Mouse (Mus musculus) cerebellum, postnatal 14 days (tissue): ENCODE measurements at regions not wholly inside any gene's neighbourhood (a gene's known extent, or its start where the extent isn't known, plus 50 kb on each side); places are given as distances from the start of the nearest gene placed in this dataset.
"Not testable (repeated sequence)": the region's sequence is repeated elsewhere in the genome, so short reads cannot be mapped to it uniquely, and the experiment has no call there.

Experiments used
- DNase-seq, 2 experiments: peaks; one replicate each; pipeline ENCODE4 v3.0.0; 2021; ENCODE audit warnings: mixed read lengths in 2 of 2

DNA sequence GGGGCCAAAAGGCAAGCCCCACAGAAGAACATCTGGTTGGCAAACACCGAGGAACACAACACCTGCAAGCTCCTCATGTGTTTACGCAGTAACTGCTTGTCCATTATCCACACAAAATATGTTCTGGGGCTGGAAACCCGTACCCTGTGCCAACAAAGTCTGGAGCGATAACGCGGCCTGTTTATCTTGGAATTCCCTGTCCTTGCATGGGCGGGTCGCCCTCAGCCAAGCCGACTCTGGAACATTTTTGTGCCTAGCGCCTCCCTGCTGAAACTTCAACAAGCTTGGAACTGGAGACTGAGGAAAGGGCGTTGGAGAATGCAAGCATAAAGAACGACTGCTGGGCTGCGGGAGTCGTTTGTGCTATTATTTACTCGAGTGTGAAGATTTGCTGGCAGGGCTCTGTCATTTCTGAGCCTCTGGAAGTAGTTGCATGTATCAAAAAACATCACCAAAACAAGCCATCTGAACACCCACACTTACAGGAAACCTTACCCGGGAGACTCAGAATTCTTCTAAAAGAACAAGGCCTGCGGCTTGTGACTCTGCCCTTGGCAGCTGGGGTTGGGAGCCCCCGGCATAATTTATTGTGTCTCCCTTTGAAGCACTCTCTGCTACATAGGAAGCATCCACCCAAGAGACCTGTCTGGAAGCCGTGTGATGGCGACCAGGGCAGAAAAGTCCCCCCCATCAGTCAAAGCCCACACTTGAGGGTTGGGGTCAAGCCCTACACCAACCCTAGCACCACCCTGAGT is 338.3 kb upstream of the Rgma start:
- DNase-seq = peak; percentile 20 to 36

DNA sequence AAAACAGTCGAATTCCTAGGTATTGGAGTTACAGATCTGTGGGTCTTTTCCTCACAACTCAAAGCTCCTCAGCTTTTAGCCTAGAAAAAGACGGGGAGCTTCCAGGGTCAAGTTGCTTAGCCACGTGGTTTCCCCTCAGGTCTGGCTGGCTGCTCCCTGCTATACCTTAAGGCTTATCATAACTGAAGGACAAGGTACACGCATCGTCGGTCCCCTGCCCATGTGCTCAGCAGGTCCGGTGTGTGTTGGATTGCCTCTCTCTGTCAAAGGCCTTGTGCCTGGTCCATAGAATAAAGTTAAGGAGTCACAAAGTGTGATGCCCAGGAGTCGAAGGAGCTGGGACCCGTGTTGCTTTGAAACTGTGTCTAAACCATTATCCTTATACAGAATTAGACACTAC is 337.7 kb upstream of the Rgma start:
- no peak for DNase-seq

DNA sequence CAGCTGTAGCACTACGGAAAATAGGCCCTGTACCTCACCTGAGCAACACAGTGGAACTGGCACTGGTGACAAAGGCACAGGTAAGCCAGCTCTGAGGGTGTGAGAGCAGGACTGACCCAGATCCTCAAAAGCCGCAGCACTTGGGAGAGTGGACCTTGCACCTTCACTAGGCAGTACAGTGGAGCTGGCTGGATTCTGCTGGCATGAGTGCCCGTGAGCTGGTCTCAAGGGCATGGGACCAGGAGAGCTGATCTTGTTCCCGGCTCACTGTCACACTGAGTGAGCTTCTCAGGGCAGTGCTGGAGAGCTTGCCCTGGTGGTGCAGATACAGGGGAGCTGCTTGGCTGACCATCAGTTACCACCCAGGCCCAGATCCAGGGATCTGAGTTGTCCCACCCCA is 335.4 kb upstream of the Rgma start:
- DNase-seq = peak; percentile 15 to 16

DNA sequence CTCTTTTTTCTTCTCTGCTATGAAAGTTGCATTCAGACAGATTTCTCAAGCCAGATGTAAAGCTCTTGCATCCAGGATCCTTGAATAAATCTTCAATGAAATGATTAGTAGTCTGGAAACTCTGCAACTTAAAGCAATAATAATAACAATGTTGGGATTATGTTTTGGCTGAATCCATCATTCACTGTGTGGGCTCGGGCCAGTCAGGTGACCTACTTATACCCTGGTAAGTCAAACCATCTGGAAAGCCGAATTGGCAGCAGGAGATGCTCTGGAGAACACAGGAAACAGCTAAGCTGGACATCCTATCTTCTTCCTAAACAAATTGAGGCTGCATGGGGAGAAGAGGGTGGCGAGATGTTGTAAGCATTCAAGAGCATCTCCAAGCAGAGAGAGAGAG is 331.0 kb upstream of the Rgma start:
- DNase-seq = no peak

DNA sequence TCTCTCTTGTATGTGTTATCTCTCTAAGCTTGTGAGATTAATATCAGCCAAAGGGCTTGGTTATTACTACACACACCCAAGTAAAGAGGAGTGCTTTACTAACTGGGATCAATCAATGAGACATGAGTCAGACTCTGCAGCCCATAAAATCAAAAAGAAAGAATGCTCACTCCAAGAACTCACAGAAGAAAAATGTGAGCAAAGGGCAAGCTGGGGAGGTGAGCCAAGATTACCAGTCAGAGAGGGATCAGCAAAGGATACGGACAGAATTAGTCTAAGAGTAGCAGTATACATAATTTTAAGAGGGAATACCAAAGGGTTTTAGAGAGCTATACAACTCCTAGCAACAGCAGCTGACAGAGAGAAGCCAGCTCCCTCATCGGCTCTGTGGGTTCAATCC is 319.4 kb upstream of the Rgma start:
- DNase-seq = no peak

DNA sequence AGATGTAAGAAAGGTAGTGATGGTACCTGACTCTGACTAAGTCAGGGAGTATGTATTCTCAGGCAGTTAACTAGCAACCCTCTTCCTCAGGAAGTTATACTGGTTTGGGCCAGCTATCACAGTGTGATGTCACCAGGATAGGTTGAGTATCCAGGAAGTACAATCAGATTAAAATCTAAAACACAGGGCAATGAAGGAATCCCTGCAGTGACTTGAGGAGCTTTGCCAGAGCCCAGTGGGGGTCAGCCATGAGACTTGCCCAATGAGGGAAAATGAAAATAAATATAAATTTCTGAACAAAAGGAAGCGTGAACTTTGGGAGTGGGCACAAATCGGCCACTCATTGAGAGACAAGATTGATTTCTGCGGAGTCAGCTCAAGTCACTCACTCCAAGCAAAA is 311.8 kb upstream of the Rgma start:
- peak; percentile 49 to 50 for DNase-seq

DNA sequence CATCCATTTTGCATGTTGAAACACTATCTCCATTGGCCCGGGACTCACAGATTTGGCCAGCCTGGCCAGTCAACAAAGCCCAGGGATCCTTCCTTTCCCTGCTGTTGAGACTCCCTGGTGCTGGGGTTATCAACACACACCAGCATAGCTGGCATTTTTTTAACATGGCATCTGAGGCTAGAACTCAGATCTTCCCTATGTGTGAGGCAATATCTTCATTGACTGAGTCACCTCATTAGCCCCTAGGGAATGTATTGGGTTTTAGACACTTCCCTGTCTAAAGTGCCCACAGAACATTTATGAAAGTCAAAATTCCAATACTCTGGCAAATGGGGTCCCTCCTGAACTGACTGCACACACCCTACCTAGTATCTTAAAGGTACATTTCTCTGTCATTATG is 306.8 kb upstream of the Rgma start:
- no peak for DNase-seq

DNA sequence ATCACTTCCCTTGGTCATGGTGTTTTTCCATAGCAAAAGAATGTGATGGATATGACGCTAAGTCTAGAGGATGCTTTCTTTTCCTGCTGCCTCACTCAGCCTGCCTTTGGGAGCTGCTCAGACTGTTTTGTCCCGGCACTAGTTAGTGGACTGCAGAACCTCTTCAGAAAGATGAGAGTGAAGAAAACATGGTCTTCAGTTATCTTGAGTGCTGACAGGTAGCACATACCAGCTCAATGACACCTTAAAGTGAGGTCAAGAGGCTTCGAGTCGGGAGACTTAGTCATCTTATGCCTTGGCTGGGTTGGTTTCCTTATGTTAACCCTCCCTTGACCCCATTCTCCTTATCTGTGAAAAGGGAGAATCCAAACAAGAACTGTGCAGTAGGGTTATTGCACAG is 306.0 kb upstream of the Rgma start:
- DNase-seq = no peak

DNA sequence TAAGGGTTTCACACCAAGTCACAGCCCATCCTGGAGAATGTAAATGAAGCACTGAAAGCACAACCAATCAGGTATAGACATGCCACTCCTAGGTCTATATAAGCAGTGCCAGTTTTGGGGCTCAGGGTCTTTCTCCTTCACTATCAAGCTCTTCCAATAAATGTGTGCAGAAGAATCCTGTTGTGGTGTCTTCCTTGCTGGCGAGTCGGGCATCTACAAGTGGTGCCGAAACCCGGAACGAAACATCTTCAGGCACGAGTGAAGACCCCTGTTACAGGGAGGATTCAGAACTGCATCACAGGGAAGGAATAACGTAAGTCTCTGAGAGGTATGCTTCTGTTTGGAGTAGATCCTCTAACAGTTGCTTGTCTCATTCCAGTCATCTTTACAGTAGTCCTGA is 299.9 kb upstream of the Rgma start:
- not testable (repeated sequence) for DNase-seq

DNA sequence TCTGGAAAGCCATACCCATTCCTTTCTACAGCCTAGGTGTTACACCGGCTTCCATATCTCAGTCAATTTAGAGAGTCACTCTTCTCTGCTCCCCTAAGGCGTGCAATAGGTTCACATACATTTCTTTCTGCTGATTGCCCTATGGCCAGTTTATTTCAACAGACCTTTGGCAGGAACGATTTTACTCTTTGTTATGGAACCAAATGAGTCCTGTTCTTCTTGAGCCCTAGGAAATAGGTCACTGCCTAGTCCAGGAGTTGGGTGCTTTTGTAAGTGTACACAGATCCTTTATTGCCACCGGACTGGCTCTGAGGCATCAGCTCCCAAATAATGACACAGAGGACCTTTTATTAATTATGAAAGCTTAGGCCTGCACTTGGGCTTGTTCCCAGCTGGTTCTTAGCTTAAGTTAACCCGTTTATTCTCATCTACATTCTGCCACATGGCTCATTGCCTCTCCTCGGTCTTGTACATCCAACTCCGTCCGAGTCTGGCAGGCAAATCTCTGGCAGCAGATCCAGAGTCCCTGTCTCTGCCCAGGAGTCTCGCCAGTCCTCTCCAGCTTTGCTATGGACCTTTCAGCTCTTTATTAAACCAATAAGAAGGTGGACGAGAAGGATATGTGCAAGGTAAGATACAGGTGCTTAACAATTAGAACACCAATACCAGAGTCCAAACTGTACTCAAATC is 287.7 kb upstream of the Rgma start:
- peak; percentile 45 to 62 for DNase-seq

DNA sequence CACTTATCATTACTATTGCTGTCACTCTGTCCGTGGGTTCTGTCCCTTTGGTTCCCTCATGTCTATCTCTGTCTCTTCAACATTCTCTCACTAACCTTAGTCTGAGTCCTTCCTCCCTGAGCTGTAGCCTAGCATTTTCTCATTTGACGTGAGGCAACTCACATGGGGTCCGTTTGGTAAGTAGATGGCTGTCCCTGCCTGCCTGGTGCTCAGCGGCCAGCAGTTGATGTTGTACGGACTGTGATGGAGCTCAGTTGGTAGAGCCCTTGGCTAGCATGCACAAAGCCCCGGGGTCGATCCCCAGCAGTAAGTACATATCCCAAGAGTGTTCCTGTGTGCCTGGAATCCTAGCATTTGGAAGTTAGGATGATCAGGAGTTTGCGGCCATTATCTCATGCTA is 287.0 kb upstream of the Rgma start:
- DNase-seq = no peak

DNA sequence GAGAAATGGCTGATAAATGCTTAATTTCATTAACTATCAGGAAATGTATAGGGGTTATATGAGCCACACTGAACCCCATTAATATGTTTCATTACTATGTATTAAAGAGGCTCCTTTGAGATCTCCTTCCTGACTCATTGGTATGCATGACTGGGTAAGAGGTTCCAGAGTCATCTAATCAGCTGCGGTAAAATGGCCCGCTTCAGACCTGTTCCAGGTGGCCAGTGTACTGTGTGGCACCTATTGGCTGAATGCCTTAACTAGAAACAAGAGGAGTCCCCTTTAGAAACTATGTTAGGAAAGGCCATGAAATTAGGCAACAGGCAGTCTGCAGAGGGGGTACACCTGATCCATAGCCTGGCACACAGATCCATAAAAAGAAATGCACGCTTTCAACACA is 283.6 kb upstream of the Rgma start:
- DNase-seq = no peak

DNA sequence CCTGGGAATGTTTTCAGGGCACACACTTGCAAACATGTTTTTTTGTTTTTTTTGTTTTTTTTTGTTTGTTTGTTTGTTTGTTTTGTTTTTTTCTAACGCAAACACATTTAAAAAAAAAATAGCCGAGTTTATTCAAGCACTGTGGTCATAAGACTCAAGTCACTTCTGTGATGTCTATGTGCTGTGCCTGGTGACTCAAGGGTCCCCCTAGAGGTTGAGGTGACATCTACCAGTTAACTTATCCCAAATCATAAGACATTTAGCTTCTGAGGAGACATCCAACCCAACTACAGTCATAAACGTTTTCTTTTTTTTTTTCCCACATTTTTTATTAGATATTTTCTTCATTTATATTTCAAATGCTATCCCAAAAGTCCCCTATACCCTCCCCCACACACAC is 281.2 kb upstream of the Rgma start:
- peak; percentile 12 to 19 for DNase-seq

DNA sequence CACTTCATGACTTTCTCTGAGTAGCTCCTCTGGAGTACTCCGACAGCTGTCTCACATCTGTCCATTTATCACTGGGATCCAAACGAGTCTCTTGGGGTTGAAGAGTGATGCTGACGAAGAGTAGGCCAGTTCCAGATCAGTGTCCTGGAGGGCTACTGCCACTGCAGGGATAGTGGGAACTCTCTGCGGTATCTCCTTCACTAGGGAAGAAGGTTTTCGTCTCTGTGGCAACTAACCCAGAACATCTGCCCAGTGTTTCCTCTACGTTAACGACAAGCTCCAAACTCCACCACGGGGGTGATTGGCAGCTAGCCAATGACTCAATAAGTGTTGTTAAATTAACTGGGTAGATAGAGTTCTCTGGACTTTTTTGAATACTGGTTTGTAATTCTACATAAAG is 256.4 kb upstream of the Rgma start:
- DNase-seq = peak in 1 of 2 experiments; percentile 16

DNA sequence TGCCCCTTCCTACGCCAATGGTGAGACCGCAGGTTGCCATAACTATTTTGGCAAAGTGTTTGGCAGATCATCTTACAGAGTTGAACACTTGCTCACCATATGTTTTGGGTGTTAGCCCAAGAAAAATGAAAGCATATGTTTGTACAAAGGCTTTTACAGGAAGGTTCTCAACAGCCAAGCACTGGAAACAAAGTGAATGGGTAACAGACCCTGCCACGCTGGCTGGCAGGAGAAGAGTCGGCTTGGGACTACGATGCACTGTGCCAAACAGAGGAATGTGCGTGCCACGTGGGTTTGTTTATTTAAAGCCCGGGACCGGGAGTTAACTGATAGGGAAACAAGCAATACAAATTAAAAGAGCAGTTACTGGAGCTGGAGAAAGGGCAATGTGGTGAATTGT is 255.0 kb upstream of the Rgma start:
- no peak for DNase-seq

DNA sequence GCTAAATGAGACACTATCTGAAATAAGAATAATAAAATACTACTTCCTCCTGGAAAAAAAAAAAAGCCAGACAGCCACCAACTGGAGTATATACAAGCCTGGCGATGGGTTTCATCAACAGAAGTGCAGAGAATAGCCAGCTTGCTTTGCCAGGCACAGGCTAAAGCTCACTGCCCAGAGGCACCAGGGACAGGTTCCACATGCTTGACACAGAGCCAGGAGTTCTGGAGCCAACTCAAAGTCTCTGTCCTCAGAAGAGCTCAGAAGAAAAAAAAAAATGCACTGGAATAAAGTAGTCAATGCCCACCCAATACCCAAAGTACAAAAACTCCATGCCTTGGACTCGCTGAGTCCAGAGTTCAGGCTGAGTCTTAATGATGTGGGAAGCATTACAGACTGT is 250.3 kb upstream of the Rgma start:
- peak; percentile 52 to 62 for DNase-seq

DNA sequence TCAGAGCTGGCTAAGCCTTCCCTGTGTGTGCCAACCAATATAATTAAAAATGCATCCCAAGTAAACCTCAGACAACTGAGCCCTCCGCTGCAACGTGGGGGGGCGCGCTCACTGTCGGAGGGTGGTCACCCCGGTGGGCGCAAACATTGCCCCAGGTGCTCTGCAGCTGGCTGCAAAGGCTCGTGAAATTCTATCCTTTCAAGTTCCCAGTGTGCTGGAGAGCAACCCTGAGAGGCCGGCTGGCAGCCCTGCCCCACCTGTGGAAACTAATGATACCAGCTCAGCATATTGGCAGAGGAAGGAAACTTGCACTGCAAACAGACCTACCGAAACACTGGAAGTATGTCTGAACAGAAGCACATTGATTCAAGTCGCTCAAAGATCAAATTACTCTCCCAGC is 249.4 kb upstream of the Rgma start:
- peak in 1 of 2 experiments; percentile 6 for DNase-seq

DNA sequence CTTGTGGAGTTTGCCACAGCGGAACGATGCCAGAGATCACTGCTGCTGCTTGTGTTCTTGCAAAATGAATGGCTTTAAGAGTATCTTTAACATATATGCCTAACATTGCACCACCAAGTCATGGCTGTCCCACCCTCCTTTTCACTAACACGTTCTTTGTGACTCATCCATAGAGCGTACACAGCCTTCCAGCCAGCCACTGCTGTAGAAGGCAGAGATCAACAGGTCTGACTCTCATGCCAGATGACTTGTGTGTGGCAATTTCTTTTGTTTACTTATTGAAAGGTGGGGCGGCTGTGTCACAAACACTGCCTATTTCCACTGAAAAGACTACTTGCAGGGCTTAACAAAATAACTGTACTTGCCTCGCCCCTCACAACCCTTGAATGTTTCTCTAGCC is 239.5 kb upstream of the Rgma start:
- DNase-seq = no peak

DNA sequence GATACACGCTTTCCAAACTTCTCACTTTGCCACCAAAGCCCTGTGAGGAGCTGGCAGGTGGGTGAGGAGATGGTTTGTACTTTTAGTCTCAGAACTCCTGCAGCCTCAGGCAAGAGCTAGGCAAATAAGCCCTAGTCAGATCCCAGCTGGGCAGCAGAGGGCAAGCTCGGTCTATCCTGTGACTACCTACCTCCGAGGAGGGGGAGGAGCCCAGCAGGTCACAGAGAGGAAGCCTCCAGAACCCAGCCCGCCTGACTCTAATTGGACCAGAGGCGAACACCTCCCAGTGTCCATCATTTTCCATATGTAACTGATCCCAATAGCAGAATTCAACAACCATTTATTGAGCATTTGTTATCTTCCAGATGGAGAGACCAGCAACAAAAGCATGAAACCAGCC is 237.0 kb upstream of the Rgma start:
- DNase-seq = peak in 1 of 2 experiments; percentile 14

DNA sequence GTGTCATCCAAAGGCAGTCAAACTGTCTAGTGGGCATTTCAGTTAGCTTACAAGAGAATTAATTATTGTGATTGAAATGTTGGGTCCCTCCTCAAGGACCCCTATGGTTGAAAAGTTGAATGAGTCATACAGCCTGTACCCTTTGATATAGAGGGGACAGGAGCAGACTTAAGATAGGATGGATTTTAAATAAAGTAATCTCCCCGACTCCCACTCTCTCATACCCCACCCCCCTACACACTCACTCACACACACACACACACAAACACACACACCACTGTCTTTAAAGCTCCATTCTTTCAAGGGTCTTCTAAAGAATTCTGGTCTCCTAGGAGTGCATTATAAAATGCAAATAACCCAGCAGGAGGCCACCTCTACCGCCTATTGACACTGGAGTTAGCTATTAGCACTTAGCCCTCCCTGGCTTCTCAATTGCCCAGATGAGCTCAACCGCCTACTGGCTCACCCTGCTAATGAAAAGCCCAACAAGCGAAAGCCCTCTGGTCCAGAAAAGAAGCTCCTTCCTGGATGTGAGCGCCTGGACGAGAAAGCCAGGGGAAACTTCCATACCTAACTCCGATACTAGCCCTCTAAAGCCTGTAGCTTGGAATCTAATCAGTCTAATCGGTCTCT is 236.3 kb upstream of the Rgma start:
- DNase-seq = no peak

DNA sequence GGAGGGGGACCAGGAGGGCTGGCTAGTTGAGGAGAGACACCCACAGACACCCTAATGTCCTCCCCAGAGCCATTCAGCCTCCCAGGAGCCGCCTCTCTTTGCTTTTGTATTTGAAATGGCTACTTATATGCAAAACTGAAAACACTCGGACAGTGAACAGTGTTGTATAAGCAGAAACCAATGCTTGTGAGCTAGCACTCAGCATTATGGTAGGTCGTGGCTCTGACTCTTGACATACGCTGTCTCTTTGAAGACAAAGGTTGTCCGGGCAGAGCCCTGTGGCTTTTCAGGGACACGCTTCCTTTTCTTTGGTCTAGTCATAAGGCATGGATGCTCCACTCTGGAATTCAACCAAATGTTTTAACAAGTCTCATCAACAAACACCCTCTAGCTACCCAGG is 235.4 kb upstream of the Rgma start:
- DNase-seq = no peak

DNA sequence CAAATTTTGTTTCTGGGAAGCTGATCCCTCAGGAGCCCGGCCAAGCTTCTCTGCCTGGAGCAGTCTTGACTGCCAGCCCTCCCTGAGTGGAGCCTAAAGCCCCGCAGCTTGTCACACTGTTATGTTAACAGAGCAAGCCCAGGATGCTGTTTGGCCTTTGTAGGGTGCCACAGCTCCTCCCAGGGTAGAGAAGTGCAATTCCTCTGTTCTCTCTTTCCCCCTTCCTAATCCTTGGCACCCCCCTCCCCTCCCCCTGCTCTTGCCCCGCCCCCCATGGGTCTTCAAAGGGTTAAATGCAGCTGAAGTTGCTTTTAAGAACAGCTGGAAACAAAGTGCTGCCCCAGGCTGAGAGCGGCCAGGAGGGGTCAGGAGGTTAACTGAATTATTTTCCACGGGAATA is 234.1 kb upstream of the Rgma start:
- DNase-seq = no peak

DNA sequence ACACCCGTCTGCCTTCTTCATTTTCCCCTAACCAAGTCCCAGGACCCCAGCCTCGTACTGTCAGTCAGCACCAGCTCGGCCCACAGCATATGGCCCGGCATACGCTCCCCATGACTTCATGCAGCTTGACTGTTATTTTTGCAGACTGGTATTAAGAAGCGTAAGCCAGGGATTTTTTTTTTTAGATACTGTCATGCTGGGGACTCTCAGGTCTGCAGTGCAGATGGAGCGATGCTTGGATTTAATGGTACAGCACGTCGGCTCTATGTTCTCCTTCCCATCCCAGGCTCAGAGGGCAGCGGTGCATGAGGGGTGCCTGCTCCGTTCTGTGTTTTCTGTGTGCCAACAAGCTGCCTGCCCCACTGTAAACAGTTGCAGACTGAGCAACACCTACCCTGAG is 231.4 kb upstream of the Rgma start:
- peak; percentile 25 to 39 for DNase-seq

DNA sequence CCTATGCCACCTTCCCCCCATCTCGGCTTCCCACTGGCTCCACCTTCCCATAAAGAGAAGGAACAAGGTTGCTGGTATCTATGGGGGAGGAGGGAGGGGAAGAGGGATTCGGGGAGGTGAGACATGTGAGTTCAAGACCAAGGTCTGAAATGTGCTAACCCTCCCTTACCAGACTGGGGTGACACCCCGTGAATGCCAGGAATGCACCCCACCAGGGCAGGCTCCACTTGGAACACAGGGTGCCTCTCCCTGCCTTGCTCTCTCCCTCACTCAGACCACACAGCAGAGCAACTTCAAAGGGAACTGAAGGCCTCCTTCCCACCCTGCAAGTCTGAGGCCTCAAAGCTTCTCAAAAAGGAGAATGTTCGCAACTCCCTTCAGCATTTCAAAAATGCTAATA is 230.5 kb upstream of the Rgma start:
- no peak for DNase-seq
